8 mouse cellular contexts compared by ENCODE assay signal in genomic region chr8:84978248-84978940, GRCm38 (mm10). TPM values are rescaled to one million over a fixed set of nuclear protein-coding genes. Genes with fewer than 3 reads are reported as not detected.
DNase-seq lines count a peak whose midpoint lies in the region; ATAC-seq lines count a peak whose summit lies in the region.

TSS of gene Junb (minus strand) at chr8:84978718.

- DNase-seq in 3T3-L1 (ENCODE audit: low read depth, low spot score), result peak; percentile 96
- DNase-seq in adrenal gland, postnatal 4 days (ENCODE audit: low spot score in 2 of 2), result peak; percentile 90 to 93
- peak; percentile 89 for DNase-seq in liver
- peak; percentile 95 to 99 for DNase-seq in monocyte, adult 2 months (ENCODE audit: low read depth in 1 of 2, low spot score in 2 of 2)
- DNase-seq in spleen, postnatal 14 days (ENCODE audit: low spot score in 2 of 2), result peak; percentile 73 to 80

- H3K36me3 ChIP-seq in embryonic facial prominence, embryonic 15.5 days, result peaks cover 14% of the 10 kb centered on the region
- H3K36me3 ChIP-seq in heart, embryonic 11.5 days (ENCODE audit: control insufficient read depth, insufficient read depth, low read length), result no peaks in the 10 kb centered on the region
- peaks cover 12% of the 10 kb centered on the region; the same call in 1 of the 2 replicates for H3K36me3 ChIP-seq in kidney, embryonic 16.5 days (ENCODE audit: insufficient read depth, low read length)

- H3K9me3 ChIP-seq in embryonic facial prominence, embryonic 15.5 days (replicated peaks), result no peaks in the 10 kb centered on the region
- no peaks in the 10 kb centered on the region for H3K9me3 ChIP-seq in heart, embryonic 11.5 days (replicated peaks; ENCODE audit: control insufficient read depth, low read length)
- no peaks in the 10 kb centered on the region for H3K9me3 ChIP-seq in kidney, embryonic 16.5 days (ENCODE audit: low read length)

- under 1% methylated on average over 63 of the region's 63 CpGs for WGBS in embryonic facial prominence, embryonic 15.5 days
- 1% methylated on average over 63 of the region's 63 CpGs for WGBS in heart, embryonic 11.5 days (ENCODE audit: insufficient replicate concordance)
- 0% methylated on average over 63 of the region's 63 CpGs for WGBS in kidney, embryonic 16.5 days

- H3K27me3 ChIP-seq in embryonic facial prominence, embryonic 15.5 days, result peaks cover 9% of the 10 kb centered on the region
- H3K27me3 ChIP-seq in heart, embryonic 11.5 days (ENCODE audit: control insufficient read depth, insufficient read depth, low read length), result 0 out of 2 replicates have a peak, but pooled peaks cover 3% of the 10 kb centered on the region
- no peaks in the 10 kb centered on the region for H3K27me3 ChIP-seq in kidney, embryonic 16.5 days (ENCODE audit: insufficient read depth, low read length)

- H3K4me2 ChIP-seq in embryonic facial prominence, embryonic 15.5 days (replicated peaks), result peak within 1 kb of the TSS; percentile 99
- H3K4me2 ChIP-seq in heart, embryonic 11.5 days, result peak within 1 kb of the TSS; percentile 98
- peak within 1 kb of the TSS; percentile 96 for H3K4me2 ChIP-seq in kidney, embryonic 16.5 days (replicated peaks; ENCODE audit: low read depth, low read length)

- peak within 1 kb of the TSS; percentile 91 for H3K27ac ChIP-seq in embryonic facial prominence, embryonic 15.5 days (replicated peaks)
- H3K27ac ChIP-seq in heart, embryonic 11.5 days (ENCODE audit: low read depth, low read length), result peak within 1 kb of the TSS; percentile 79
- peak within 1 kb of the TSS; percentile 87 for H3K27ac ChIP-seq in kidney, embryonic 16.5 days (ENCODE audit: low read length)

- ATAC-seq in embryonic facial prominence, embryonic 15.5 days (ENCODE audit: insufficient number of reproducible peaks, low FRiP score, low TSS enrichment, low read depth), result peak; percentile 66
- peak; percentile 60 for ATAC-seq in heart, embryonic 11.5 days (replicated peaks; ENCODE audit: insufficient number of reproducible peaks, low FRiP score, low TSS enrichment)
- peak; percentile 54 for ATAC-seq in kidney, embryonic 16.5 days (ENCODE audit: low FRiP score, low TSS enrichment)

- H3K4me1 ChIP-seq in embryonic facial prominence, embryonic 15.5 days, result peaks cover 87% of the 10 kb centered on the region
- peaks cover 43% of the 10 kb centered on the region for H3K4me1 ChIP-seq in heart, embryonic 11.5 days (ENCODE audit: control insufficient read depth, insufficient read depth, low read length)
- H3K4me1 ChIP-seq in kidney, embryonic 16.5 days (ENCODE audit: insufficient read depth, low read length), result peaks cover 78% of the 10 kb centered on the region

- peak within 1 kb of the TSS; percentile 62 for H3K9ac ChIP-seq in embryonic facial prominence, embryonic 15.5 days
- peak within 1 kb of the TSS; percentile 78 for H3K9ac ChIP-seq in heart, embryonic 11.5 days (ENCODE audit: low read depth, low read length)
- H3K9ac ChIP-seq in kidney, embryonic 16.5 days (replicated peaks; ENCODE audit: low read length), result peak within 1 kb of the TSS; percentile 74

- peak within 1 kb of the TSS; percentile 67 for H3K4me3 ChIP-seq in embryonic facial prominence, embryonic 15.5 days (replicated peaks)
- peak within 1 kb of the TSS; percentile 60 for H3K4me3 ChIP-seq in heart, embryonic 11.5 days (ENCODE audit: low read depth, low read length)
- peak within 1 kb of the TSS; percentile 61 for H3K4me3 ChIP-seq in kidney, embryonic 16.5 days (ENCODE audit: low read length)

RNA-seq across cellular contexts. Expression of gene Junb, which starts in this region (rescaled TPM):
- 10 to 100 TPM; 26.1 to 28.9 TPM for total RNA-seq in adrenal gland, postnatal 4 days (2021)
- polyA plus RNA-seq in embryonic facial prominence, embryonic 15.5 days (2015; fragmentation: Nextera tagmentation; extraction: Ambion mirVana), result 38.0 and 40.5 TPM in 2 replicates
- 7.6 and 9.3 TPM in 2 replicates for polyA plus RNA-seq in heart, embryonic 11.5 days (2014; fragmentation: Nextera tagmentation; extraction: Ambion mirVana)
- 8.3 and 11.7 TPM in 2 replicates for polyA plus RNA-seq in kidney, embryonic 16.5 days (2015; fragmentation: Nextera tagmentation; extraction: Ambion mirVana)

Comparison
In these comparisons a context has a peak if more than half of its experiments do, and no peak if none do; other contexts are left out.
1. Peak in every context shown above with its lines: DNase-seq, ATAC-seq, H3K4me3 ChIP-seq and H3K27ac ChIP-seq.